Mouse (Mus musculus): ENCODE results near the gene Frat1.

Gene Frat1

DNA sequence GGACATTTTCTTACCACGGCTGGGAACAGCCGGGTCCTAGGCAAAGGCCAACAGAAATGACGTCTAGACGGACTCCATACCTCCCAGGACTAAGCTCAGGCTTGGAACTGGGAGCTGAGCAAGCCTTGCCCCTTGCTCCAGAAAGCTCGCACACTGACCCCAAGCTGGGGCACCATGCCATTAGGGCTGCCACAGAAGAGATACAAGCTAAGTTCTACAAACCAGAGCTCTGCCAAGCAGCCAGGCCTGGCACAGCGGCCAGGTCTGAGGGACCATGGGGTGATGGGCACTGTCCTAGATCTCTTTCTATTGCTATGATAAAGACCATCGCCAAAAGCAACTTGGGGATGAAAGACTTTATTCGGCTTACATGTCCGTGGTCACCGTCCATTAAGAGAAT lies 17.2 kb upstream of the Frat1 start:
- in situ Hi-C loops (cut with MboI; ENCODE audit: low pct_unique_long_range_greater_than_20kb in 1 of 2, low sequenced_read_pairs in 2 of 2, unreplicated experiment in 1 of 2) = no loop called here

DNA sequence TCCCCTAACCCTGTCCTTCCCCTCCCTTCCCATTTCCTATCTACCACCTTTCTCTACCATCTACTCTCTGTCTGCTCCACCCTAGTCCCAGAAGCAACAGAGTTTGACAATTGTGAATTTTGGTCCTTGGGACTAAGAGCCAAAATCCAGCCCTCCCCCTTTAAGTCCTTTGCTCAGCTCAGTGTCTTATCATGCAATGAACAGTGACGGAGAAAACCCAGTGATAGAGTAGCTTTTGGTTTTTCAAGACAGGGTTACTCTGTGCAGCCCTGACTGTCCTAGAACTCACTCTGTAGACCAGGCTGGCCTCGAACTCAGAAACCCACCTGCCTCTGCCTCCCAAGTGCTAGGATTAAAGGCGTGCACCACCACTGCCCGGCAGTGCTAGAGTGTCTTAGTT lies 16.4 kb upstream of the Frat1 start:
- in situ Hi-C loops (cut with MboI; ENCODE audit: low pct_unique_long_range_greater_than_20kb in 1 of 2, low sequenced_read_pairs in 2 of 2, unreplicated experiment in 1 of 2) = no loop called here

DNA sequence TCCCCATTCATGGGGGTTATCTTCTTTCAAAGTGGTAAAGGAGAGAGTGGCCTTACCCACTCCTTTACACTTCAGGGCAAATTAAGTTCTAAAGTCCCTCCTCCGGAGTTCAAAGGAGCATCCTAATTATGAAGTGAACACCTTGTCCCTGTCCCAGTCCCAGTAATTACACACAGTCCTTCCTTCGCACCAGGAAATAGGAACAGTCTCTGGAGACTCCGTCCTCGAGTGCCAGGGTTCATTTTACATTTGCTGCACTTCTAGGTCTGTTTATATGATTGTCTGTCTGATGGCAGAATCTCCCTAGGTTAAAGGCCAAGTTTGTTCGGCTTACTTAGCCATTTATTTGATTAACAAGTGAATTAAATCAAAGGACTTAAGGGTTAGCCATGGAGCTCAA lies 13.4 kb upstream of the Frat1 start:
- in situ Hi-C loops (cut with MboI; ENCODE audit: low pct_unique_long_range_greater_than_20kb in 1 of 2, low sequenced_read_pairs in 2 of 2, unreplicated experiment in 1 of 2) = no loop called here

DNA sequence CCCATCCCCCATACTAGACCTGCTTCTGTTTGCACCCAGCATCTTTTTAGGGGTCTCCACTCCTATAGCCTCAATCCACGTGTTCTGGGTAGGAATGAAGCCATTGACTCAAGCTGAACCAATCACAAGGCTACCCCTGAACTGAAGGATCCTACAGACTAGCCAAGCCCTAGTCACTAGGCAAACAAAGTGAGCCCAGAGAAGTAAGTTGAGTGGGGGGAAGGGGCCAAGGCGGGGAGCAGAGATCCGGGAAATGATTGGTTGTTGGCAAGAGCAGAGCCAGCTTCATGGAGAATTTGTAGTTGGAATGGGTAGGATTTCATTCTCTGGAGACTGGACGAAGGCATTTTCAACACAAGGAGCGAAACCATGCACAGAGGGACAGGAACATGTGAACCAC lies 12.9 kb upstream of the Frat1 start:
- in situ Hi-C loops (cut with MboI; ENCODE audit: low pct_unique_long_range_greater_than_20kb in 1 of 2, low sequenced_read_pairs in 2 of 2, unreplicated experiment in 1 of 2) = no loop called here

DNA sequence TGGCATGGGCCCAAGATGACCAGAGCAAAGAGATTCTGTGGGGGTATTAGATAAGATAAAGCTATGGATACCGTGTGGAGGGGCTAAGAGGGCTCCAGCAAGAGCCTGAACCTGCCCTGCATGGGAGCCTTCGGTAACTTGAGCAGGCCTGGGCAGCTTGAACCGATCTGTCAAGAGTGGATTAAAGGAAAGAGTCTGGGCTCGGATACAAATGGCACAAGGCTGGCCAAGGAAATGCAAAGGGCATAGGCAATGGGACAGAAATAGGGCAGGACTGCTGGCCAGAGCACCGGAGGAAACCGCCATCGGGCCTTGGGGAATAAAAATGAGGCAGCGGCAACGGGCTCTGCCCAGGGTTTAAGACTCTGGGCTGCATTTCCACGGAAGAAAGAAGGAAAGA lies 12.4 kb upstream of the Frat1 start:
- in situ Hi-C loops (cut with MboI; ENCODE audit: low pct_unique_long_range_greater_than_20kb in 1 of 2, low sequenced_read_pairs in 2 of 2, unreplicated experiment in 1 of 2) = no loop called here

DNA sequence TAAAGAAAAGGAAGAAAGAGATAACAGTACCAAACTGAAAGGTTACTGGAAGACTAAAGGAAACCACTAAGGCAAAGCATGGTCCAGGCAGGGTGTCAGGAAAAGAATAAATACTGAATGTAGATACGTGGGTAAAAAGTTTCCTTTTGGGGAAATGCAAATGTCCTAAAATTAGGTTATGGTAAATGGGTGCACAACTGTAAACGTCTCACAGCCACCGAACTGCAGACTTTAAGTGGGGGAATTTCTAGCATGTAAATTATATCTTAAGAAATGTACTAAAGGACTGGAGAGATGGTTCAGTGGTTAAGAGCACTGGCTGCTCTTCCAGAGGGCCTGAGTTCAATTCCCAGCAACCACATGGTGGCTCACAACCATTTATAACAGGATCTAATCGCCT lies 11.0 kb upstream of the Frat1 start:
- in situ Hi-C loops (cut with MboI; ENCODE audit: low pct_unique_long_range_greater_than_20kb in 1 of 2, low sequenced_read_pairs in 2 of 2, unreplicated experiment in 1 of 2) = no loop called here

DNA sequence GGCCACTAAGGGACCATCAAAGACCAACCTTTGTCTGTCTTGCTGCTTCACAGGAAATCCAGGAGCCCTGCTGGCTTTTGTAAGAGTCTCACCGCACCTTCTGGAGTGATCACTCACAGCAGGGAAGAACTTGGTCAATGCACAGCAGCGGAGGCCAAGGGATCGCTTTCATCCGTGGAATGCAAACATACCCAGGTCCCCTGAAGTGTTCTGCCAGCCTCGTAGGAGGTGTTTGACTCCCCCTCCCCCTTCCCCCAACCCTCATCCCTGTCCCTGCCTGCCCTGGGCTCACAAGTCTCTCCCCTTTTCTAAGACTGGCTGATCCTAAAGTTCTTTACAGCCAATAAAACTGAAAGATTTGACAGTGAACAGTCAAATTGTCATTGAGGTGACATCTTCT lies 8.3 kb upstream of the Frat1 start:
- in situ Hi-C loops (cut with MboI; ENCODE audit: low pct_unique_long_range_greater_than_20kb in 1 of 2, low sequenced_read_pairs in 2 of 2, unreplicated experiment in 1 of 2) = no loop called here

DNA sequence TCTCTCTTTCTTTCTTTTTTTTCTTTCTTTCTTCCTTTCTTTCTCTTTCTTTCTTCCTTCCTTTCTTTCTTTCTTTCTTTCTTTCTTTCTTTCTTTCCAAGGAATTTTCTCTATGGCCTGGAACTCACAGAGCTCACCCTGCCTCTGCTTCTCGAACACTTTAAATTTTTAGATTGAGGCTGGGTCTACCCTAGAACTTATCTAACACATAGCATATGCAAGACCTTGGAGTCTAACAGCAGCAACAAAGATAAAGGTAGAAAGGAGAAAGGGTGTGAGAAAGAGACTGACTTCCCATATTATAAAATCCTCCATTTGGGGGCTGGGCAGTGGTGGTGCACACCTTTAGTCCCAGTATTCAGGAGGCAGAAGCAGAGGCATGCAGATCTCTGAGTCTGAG lies 7.2 kb upstream of the Frat1 start:
- in situ Hi-C loops (cut with MboI; ENCODE audit: low pct_unique_long_range_greater_than_20kb in 1 of 2, low sequenced_read_pairs in 2 of 2, unreplicated experiment in 1 of 2) = no loop called here

DNA sequence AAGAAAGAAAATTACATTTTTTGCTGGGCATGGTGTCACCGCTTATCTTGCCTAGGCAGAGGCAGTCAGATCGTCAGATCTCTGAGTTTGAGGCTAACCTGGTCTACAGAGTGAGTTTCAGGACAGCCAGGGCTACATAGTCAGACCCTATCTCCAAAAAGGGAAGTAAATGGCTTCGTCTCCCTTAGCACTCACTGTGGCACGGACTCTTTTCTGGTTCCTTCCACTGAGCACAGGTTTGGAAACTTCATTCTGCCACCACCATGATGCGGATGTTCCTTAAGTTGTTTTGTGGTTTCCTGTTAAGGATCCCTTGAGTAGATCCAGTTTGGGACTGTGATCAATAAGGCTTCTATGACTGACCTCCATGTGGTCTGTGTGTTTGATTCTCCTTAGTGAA lies 4.8 kb upstream of the Frat1 start:
- in situ Hi-C loops (cut with MboI; ENCODE audit: low pct_unique_long_range_greater_than_20kb in 1 of 2, low sequenced_read_pairs in 2 of 2, unreplicated experiment in 1 of 2) = no loop called here

DNA sequence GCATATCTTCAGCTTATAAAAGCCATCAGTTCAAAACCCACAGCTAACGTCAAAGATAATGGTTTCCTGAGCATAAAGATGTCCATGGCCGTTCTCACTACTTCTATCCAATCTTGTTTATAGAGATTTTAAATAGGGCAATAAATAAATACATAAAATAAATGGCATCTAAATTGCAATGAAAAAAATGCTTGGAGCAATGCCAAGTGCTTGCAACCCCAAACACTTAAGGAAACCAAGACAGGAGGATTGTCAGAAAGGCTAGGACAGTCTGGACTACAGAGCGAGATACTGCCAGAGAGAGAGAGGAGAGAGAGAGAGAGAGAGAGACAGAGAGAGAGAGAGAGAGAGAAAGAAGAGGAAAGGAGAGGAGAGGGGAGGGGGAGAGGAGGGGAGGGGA lies 3.2 kb upstream of the Frat1 start:
- in situ Hi-C loops (cut with MboI; ENCODE audit: low pct_unique_long_range_greater_than_20kb in 1 of 2, low sequenced_read_pairs in 2 of 2, unreplicated experiment in 1 of 2) = no loop called here

DNA sequence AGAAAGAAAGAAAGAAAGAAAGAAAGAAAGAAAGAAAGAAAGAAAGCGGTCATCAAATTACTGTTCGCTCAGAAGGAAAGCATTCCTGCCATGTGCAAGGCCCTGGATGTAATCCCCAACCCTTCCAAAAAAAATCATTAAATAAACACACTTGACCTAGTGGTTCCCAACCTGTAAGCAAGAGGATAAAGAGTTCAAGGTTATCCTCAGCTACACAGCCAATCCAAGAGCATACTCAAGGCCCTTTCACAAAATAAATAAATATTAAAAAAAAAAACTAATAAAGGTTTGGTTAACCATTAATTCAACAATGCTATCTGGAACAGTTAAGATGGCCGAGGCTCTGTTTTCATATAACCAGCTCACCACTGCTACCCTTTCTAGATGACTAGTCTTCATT lies 829 bp upstream of the Frat1 start:
- in situ Hi-C loops (cut with MboI; ENCODE audit: low pct_unique_long_range_greater_than_20kb in 1 of 2, low sequenced_read_pairs in 2 of 2, unreplicated experiment in 1 of 2) = no loop called here

DNA sequence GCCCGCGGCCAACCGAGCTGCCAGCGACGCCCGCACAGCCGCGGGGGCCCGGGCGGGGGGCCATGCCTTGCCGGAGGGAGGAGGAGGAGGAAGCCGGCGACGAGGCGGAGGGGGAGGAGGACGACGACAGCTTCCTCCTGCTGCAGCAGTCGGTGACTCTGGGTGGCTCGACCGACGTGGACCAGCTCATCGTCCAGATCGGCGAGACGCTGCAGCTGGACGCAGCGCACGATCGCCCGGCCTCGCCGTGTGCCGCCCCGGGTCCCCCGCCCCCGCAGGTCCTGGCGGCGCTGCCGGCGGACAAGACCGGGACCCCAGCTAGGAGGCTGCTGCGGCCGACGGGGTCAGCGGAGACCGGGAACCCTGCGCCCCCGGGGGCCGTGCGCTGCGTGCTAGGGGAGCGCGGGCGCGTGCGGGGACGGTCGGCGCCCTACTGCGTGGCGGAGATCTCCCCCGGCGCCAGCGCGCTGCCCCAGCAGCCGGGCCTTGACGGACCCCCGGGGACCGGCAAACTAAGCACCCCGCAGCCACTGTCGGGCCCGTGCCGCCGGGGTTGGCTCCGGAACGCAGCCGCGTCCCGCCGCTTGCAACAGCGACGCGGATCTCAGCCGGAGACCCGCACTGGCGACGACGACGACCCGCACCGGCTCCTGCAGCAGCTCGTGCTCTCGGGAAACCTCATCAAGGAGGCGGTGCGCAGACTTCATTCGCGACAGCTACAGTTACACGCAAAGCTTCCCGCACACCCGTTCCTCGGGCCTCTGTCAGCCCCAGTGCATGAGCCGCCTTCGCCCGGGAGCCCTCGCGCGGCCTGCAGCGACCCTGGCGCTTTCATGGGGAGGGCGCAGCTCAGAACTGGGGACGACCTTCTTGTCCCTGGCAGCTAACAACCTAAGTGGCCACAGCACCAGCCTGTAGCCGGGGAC lies 599 bp downstream of the Frat1 start:
- in situ Hi-C loops (cut with MboI; ENCODE audit: low pct_unique_long_range_greater_than_20kb in 1 of 2, low sequenced_read_pairs in 2 of 2, unreplicated experiment in 1 of 2) = no loop called here

DNA sequence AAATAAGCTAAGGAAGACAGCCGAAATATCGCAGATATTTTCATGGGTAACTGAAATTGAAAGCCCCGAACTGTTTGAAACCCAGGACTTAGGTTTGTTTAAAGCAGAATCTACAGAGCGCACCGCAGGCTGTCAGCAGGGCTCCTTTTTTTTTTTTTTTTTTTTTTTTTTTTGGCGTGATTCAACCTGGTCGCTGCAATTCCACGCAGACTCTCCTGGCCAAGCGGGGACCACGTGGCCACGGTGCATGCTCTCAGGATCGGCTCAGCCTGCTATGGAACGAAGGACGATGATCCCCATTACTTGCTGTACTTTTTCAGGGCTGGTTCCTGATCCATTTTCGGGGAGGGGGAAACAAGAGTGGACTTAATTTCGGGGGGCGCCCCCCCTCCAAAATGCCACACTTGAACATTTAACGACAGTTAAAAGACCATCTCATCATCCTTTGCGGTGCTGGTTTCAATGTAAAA lies 1.4 kb downstream of the Frat1 start:
- in situ Hi-C loops (cut with MboI; ENCODE audit: low pct_unique_long_range_greater_than_20kb in 1 of 2, low sequenced_read_pairs in 2 of 2, unreplicated experiment in 1 of 2) = no loop called here

DNA sequence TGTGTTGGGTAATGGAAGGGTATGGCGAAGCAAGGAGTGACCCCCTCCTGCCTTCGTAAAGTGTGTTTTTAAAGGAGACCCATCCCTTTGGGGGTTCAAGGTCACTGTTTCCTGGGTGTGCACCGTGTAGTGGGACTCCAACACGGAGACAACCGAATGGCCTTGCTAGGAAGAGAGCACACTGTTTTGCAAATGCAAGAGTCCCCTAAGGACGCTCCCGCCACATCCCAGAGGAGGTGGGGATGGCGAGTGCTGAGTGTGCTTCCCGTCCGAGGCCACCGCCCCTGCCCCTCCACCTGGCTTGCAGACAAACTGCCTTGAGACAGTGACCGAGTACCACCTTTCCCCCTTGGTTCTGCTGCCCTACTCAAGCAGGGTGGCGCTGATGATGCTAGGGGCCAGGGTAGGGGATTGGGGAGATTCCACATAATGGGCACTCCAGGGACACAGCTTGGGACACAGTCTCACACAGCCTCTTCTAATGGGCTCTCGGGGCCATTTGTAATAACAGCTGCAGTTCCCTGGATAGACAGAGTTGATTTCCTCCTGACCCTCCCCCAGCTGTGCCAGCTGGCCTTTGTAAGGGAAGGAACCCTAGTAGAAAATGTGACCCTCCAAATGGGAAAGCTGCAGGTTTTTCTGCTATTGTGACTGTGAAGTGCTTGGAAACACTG lies 2.1 kb downstream of the Frat1 start:
- in situ Hi-C loops (cut with MboI; ENCODE audit: low pct_unique_long_range_greater_than_20kb in 1 of 2, low sequenced_read_pairs in 2 of 2, unreplicated experiment in 1 of 2) = no loop called here

DNA sequence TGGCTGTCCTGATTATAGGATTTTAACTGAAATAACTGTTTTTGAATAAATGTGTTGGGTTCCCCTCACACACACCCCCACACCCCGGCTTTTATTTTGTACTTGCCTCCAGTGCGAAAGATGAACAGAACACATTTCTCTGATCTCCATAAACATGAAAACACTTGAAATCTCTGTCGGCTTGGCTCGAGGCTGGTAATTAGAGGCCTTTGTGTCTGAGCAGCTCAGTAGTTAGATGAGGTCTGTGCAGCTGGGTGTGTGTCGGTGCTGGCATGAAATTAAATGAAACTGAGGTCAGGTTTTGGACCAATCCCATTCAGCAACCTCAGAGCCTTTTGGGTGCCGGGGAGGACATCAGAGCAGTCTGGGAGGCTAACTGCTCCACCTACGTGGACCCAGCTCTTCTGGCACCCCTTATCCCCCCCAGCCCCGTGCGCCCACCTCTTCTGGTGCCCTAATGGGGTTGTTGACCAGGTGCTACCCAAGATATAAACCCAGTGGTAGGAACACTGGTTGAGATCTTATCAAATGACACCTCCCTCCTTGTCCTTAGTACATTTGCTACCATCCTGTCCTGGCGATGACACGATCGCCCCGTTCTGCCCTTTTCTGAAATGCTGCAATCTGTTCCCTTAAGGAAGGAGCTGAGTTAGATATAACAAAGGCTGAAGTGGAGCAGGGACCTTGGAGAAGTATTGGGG lies 2.9 kb downstream of the Frat1 start:
- in situ Hi-C loops (cut with MboI; ENCODE audit: low pct_unique_long_range_greater_than_20kb in 1 of 2, low sequenced_read_pairs in 2 of 2, unreplicated experiment in 1 of 2) = no loop called here

DNA sequence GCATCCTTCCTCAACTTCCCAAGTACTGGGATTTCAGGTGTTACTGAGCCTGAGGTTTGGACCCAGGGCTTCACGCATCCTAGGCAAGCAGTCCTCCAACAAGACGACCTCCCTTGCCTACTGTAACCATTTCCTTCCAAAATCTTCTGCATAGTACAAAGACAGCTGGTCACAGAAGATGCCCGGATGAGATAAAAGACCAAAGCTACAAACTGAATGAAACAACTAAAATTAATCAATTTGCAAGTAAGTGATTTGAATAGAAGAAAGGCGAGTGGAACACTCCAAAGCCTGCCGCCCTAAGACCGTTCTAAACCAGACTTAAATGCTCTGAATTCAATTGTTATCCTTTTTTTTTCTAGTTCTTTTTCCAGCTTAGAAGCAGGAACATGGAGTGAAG lies 5.6 kb downstream of the Frat1 start:
- in situ Hi-C loops (cut with MboI; ENCODE audit: low pct_unique_long_range_greater_than_20kb in 1 of 2, low sequenced_read_pairs in 2 of 2, unreplicated experiment in 1 of 2) = no loop called here

DNA sequence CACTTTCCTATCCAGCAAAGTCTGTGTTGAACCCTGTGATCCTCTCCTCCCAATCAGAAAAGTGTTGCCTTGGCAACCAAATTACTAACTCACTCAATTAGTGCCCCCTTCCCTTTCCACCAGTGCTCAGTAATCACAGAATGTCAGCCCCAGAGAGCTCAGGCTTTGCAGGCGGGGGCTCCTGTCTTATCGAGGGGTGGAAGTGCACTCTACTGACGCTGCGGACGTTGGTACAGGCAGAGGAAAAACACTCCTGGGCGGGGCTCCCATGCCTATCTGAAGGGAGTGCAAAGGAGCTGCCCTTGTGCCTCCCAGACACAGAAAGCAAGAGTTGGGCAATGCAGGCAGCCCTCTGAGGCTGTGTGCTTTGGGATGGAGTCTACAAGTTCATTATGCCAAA lies 6.0 kb downstream of the Frat1 start:
- in situ Hi-C loops (cut with MboI; ENCODE audit: low pct_unique_long_range_greater_than_20kb in 1 of 2, low sequenced_read_pairs in 2 of 2, unreplicated experiment in 1 of 2) = no loop called here

DNA sequence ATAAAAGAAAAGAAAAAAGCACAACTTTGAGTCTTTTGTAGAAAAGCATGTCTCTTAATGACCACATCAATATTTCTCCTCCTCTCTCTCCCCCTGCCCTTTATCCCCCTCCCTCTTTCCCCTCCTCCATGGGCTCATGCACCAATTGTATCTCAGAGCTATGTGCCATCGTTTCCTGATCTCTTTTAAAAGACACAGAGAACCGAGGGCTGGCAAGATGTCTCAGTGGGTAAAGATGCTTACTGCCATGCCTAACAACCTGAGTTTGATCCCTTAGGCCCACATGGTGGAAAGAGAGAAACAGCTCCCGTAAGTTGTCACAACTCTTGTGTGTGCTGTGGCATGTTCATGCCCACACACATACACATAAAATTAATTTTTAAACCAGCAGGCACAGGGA lies 6.9 kb downstream of the Frat1 start:
- in situ Hi-C loops (cut with MboI; ENCODE audit: low pct_unique_long_range_greater_than_20kb in 1 of 2, low sequenced_read_pairs in 2 of 2, unreplicated experiment in 1 of 2) = no loop called here

DNA sequence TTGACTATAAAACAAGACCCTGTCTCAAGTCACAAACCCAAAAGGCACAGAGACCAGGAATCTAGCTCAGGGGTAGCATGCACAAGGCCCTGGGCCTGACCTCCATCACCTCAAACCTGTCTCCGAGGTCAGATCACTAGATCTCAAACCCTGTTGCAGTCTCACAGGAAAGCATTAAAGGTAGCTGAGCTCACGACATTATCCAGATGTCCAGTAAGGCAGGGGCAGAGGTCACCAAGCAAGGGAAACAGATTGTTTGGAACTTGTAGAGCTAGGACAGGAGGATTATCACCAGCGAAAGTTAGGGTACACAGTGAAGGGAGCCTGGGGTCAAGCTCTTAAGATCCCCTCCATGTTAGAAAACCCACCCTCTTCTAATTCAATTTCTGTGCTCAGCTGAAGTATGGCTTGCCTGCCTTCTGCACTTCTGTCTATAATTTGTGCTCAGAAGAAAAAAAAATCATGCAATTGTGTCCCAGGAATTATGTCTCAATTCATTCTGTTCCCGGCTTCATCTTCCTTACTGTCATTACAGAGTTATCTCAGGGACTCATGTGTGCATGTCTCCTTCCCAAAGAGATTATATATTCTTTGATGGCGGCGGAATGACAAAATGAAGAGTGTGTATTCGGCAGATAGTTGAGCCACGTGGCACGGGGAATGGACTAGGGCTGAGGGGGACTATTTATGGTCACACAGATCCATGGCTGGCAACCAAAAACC lies 7.6 kb downstream of the Frat1 start:
- in situ Hi-C loops (cut with MboI; ENCODE audit: low pct_unique_long_range_greater_than_20kb in 1 of 2, low sequenced_read_pairs in 2 of 2, unreplicated experiment in 1 of 2) = no loop called here
